Mouse (Mus musculus): ENCODE data around the gene Dync2h1.
"Not testable (repeated sequence)": the region's sequence is repeated elsewhere in the genome, so short reads cannot be mapped to it uniquely, and the experiment has no call there.

Gene Dync2h1

GRCm38 (mm10) chr9:7032553-7032952 lies 151.7 kb downstream of the Dync2h1 start:
- no peak for DNase-seq (ENCODE audit: low read depth, low spot score)

GRCm38 (mm10) chr9:7015600-7015999 lies 168.6 kb downstream of the Dync2h1 start:
- DNase-seq (ENCODE audit: low read depth, low spot score) = no peak

GRCm38 (mm10) chr9:7014733-7015132 lies 169.5 kb downstream of the Dync2h1 start:
- DNase-seq (ENCODE audit: low read depth, low spot score) = no peak

GRCm38 (mm10) chr9:7009785-7010184 lies 174.5 kb downstream of the Dync2h1 start:
- no peak for DNase-seq (ENCODE audit: low read depth, low spot score)

- no peak for DNase-seq (ENCODE audit: low read depth, low spot score)
Observed at GRCm38 (mm10) chr9:6994865-6995264, 189.4 kb downstream of the Dync2h1 start.

GRCm38 (mm10) chr9:6994275-6994674 lies 190.0 kb downstream of the Dync2h1 start:
- no peak for DNase-seq (ENCODE audit: low read depth, low spot score)

- peak; percentile 76 for DNase-seq (ENCODE audit: low read depth, low spot score)
Observed at GRCm38 (mm10) chr9:6988893-6989685, 195.2 kb downstream of the Dync2h1 start.

- DNase-seq (ENCODE audit: low read depth, low spot score) = no peak
Observed at GRCm38 (mm10) chr9:6986161-6986560, 198.1 kb downstream of the Dync2h1 start.

GRCm38 (mm10) chr9:6969171-6969570 lies 215.1 kb downstream of the Dync2h1 start:
- DNase-seq (ENCODE audit: low read depth, low spot score) = no peak

- no peak for DNase-seq (ENCODE audit: low read depth, low spot score)
Observed at GRCm38 (mm10) chr9:6965006-6965405, 219.2 kb downstream of the Dync2h1 start.

- DNase-seq (ENCODE audit: low read depth, low spot score) = no peak
Observed at GRCm38 (mm10) chr9:6958311-6958710, 225.9 kb downstream of the Dync2h1 start.

- peak; percentile 92 for DNase-seq (ENCODE audit: low read depth, low spot score)
Observed at GRCm38 (mm10) chr9:6927399-6928035, 256.7 kb downstream of the Dync2h1 start.

- no peak for DNase-seq (ENCODE audit: low read depth, low spot score)
Observed at GRCm38 (mm10) chr9:6913471-6913870, 270.8 kb downstream of the Dync2h1 start.

GRCm38 (mm10) chr9:6910537-6910936 lies 273.7 kb downstream of the Dync2h1 start:
- not testable (repeated sequence) for DNase-seq (ENCODE audit: low read depth, low spot score)

GRCm38 (mm10) chr9:6901620-6902019 lies 282.6 kb downstream of the Dync2h1 start:
- DNase-seq (ENCODE audit: low read depth, low spot score) = no peak

- no peak for DNase-seq (ENCODE audit: low read depth, low spot score)
Observed at GRCm38 (mm10) chr9:6891331-6891730, 292.9 kb downstream of the Dync2h1 start.

- DNase-seq (ENCODE audit: low read depth, low spot score) = no peak
Observed at GRCm38 (mm10) chr9:6881187-6881984, 302.9 kb downstream of the Dync2h1 start.

All from R1 (cell line).